Mouse (Mus musculus) limb, embryonic 12.5 days (tissue): ENCODE data around the gene Ppp1r10. TPM values are rescaled to one million over a fixed set of nuclear protein-coding genes. Genes with fewer than 3 reads are reported as not detected.

Source experiments
- ATAC-seq: fragments of 200-750 bp; cut with Nextera tagmentation; 2 replicates; pipeline ENCODE4 v1.8.0; 2017; ENCODE audit warnings: low read depth, moderate TSS enrichment; ENCODE audit not compliant: insufficient number of reproducible peaks, insufficient read depth, low FRiP score, low TSS enrichment
- H3K27ac ChIP-seq: fragments of 300-500 bp; sonication (generic); 2 replicates; pipeline ENCODE4 v1.5.1; 2016; ENCODE audit warnings: mild to moderate bottlenecking, moderate library complexity
- H3K27me3 ChIP-seq: fragments of 300-500 bp; sonication (generic); 2 replicates; pipeline ENCODE4 v1.6.1; 2016; ENCODE audit warnings: mild to moderate bottlenecking, moderate library complexity
- H3K36me3 ChIP-seq: fragments of 300-500 bp; sonication (generic); 2 replicates; pipeline ENCODE4 v1.6.1; 2016; ENCODE audit warnings: mild to moderate bottlenecking, moderate library complexity
- H3K4me1 ChIP-seq: fragments of 300-500 bp; sonication (generic); replicated peaks from 2 replicates; pipeline ENCODE4 v1.6.1; 2016
- H3K4me2 ChIP-seq: fragments of 300-500 bp; sonication (generic); 2 replicates; pipeline ENCODE4 v1.6.1; 2016; ENCODE audit warnings: mild to moderate bottlenecking, moderate library complexity
- H3K4me3 ChIP-seq: fragments of 300-500 bp; sonication (generic); replicated peaks from 2 replicates; pipeline ENCODE4 v1.5.1; 2016; ENCODE audit warnings: mild to moderate bottlenecking
- H3K9ac ChIP-seq: fragments of 300-500 bp; sonication (generic); replicated peaks from 2 replicates; pipeline ENCODE4 v1.6.1; 2016; ENCODE audit warnings: mild to moderate bottlenecking, moderate library complexity
- H3K9me3 ChIP-seq: fragments of 300-500 bp; sonication (generic); 2 replicates; pipeline ENCODE4 v1.6.1; 2016; ENCODE audit warnings: mild to moderate bottlenecking, moderate library complexity
- WGBS: fragments of 180-500 bp; shearing (Covaris S2); methylation state at CpG from one replicate; pipeline ENCODE4 v1.1.7; 2016; 5-methylcytosine and 5-hydroxymethylcytosine counted together
- polyA plus RNA-seq: library from polyadenylated mRNA; unstranded; fragments of >200 nt; fragmentation: Nextera tagmentation; extraction: Ambion mirVana; gene quantifications from 2 replicates; pipeline ENCODE4 v1.2.1, GENCODE M21; 2016

Gene Ppp1r10
- polyA plus RNA-seq, 1 experiment from 2014 or later = 50.7 TPM

GRCm38 (mm10) chr17:35874721-35875120, 41.5 kb upstream of the Ppp1r10 start:
- Histone ChIP-seq H3K4me2 (no peak overlapping the region), H3K36me3 (peaks cover 60% of the 10 kb centered on the region), H3K27me3 (no peaks in the 10 kb centered on the region), H3K9me3 (0 out of 2 replicates have a peak, but pooled peaks cover 3% of the 10 kb centered on the region), H3K9ac (no peak overlapping the region), H3K4me1 (peaks cover 16% of the 10 kb centered on the region), H3K27ac (no peak overlapping the region), H3K4me3 (no peak overlapping the region)
- no peak for ATAC-seq
- WGBS = 88% methylated on average over 6 of the region's 6 CpGs

GRCm38 (mm10) chr17:35879245-35880057, 36.8 kb upstream of the Ppp1r10 start, which contains the start of gene Dhx16:
TSS of gene Dhx16 (plus strand) at chr17:35879819.
- peak; percentile 91 for ATAC-seq
- WGBS = 5% methylated on average over 66 of the region's 66 CpGs
- Histone ChIP-seq H3K36me3 (peaks cover 59% of the 10 kb centered on the region), H3K9me3 (no peaks in the 10 kb centered on the region), H3K4me3 (peak within 1 kb of the TSS; percentile 97), H3K27ac (peak within 1 kb of the TSS; percentile 69; the same call in 1 of the 2 replicates), H3K9ac (peak within 1 kb of the TSS; percentile 85), H3K4me1 (peaks cover 11% of the 10 kb centered on the region), H3K27me3 (no peaks in the 10 kb centered on the region), H3K4me2 (peak within 1 kb of the TSS; percentile 84)

- H3K36me3 ChIP-seq = peaks cover 69% of the 10 kb centered on the region
- WGBS = 95% methylated on average over 17 of the region's 17 CpGs
- H3K9me3 ChIP-seq = no peaks in the 10 kb centered on the region
- peaks cover 11% of the 10 kb centered on the region for H3K4me1 ChIP-seq
- no peak overlapping the region for H3K4me2 ChIP-seq
- no peak overlapping the region for H3K4me3 ChIP-seq
- no peak overlapping the region for H3K9ac ChIP-seq
- no peak overlapping the region for H3K27ac ChIP-seq
- ATAC-seq = no peak
- H3K27me3 ChIP-seq = no peaks in the 10 kb centered on the region
Measured at GRCm38 (mm10) chr17:35882924-35883323, 33.3 kb upstream of the Ppp1r10 start.

- Histone ChIP-seq H3K4me3 (no peak overlapping the region), H3K36me3 (peaks cover 77% of the 10 kb centered on the region), H3K27ac (no peak overlapping the region), H3K4me1 (peaks cover 11% of the 10 kb centered on the region), H3K9ac (no peak overlapping the region), H3K4me2 (no peak overlapping the region), H3K9me3 (no peaks in the 10 kb centered on the region), H3K27me3 (no peaks in the 10 kb centered on the region)
- 94% methylated on average over 14 of the region's 14 CpGs for WGBS
- ATAC-seq = no peak
Measured at GRCm38 (mm10) chr17:35883777-35884176, 32.5 kb upstream of the Ppp1r10 start.

GRCm38 (mm10) chr17:35887725-35888124, 28.5 kb upstream of the Ppp1r10 start:
- Histone ChIP-seq H3K4me2 (no peak overlapping the region), H3K27me3 (no peaks in the 10 kb centered on the region), H3K4me1 (no peaks in the 10 kb centered on the region), H3K27ac (no peak overlapping the region), H3K36me3 (peaks cover 96% of the 10 kb centered on the region), H3K4me3 (no peak overlapping the region), H3K9me3 (no peaks in the 10 kb centered on the region), H3K9ac (no peak overlapping the region)
- 65% methylated on average over 13 of the region's 17 CpGs for WGBS
- no peak for ATAC-seq

GRCm38 (mm10) chr17:35896781-35897643, 19.2 kb upstream of the Ppp1r10 start, which contains the start of gene 2310061I04Rik:
TSS of gene 2310061I04Rik (minus strand) at chr17:35897431.
- H3K36me3 ChIP-seq = peaks cover 66% of the 10 kb centered on the region
- peak; percentile 89 for ATAC-seq

GRCm38 (mm10) chr17:35897644-35898573, 18.3 kb upstream of the Ppp1r10 start:
- Histone ChIP-seq H3K9ac (peak overlapping the region; percentile 37; the same call in 1 of the 2 replicates), H3K4me1 (peaks cover 20% of the 10 kb centered on the region), H3K4me2 (peak overlapping the region; percentile 99), H3K36me3 (peaks cover 67% of the 10 kb centered on the region), H3K9me3 (no peaks in the 10 kb centered on the region), H3K27me3 (no peaks in the 10 kb centered on the region), H3K4me3 (peak overlapping the region; percentile 80), H3K27ac (peak overlapping the region; percentile 41; the same call in 1 of the 2 replicates)
- 40% methylated on average over 23 of the region's 23 CpGs for WGBS
- ATAC-seq = peak; percentile 39; the same call in 1 of the 2 replicates

More at GRCm38 (mm10) chr17:35896781-35897643, 19.2 kb upstream of the Ppp1r10 start, which contains the start of gene 2310061I04Rik:
- H3K4me1 ChIP-seq = peaks cover 20% of the 10 kb centered on the region
- under 1% methylated on average over 86 of the region's 86 CpGs for WGBS
- H3K4me3 ChIP-seq = peak within 1 kb of the TSS; percentile 80
- H3K27me3 ChIP-seq = no peaks in the 10 kb centered on the region
- peak within 1 kb of the TSS; percentile 93 for H3K27ac ChIP-seq
- H3K9me3 ChIP-seq = no peaks in the 10 kb centered on the region
- peak within 1 kb of the TSS; percentile 84 for H3K9ac ChIP-seq
- H3K4me2 ChIP-seq = peak within 1 kb of the TSS; percentile 99

GRCm38 (mm10) chr17:35900636-35901035, 15.6 kb upstream of the Ppp1r10 start:
- Histone ChIP-seq H3K4me1 (peaks cover 20% of the 10 kb centered on the region), H3K9ac (no peak overlapping the region), H3K27me3 (no peaks in the 10 kb centered on the region), H3K9me3 (no peaks in the 10 kb centered on the region), H3K27ac (no peak overlapping the region), H3K4me3 (no peak overlapping the region), H3K36me3 (peaks cover 73% of the 10 kb centered on the region), H3K4me2 (no peak overlapping the region)
- WGBS = 96% methylated on average over 3 of the region's 3 CpGs
- ATAC-seq = no peak

- H3K4me1 ChIP-seq = peaks cover 6% of the 10 kb centered on the region
- 93% methylated on average over 9 of the region's 9 CpGs for WGBS
- no peak overlapping the region for H3K4me3 ChIP-seq
- H3K36me3 ChIP-seq = peaks cover 95% of the 10 kb centered on the region
- H3K9ac ChIP-seq = no peak overlapping the region
- no peak overlapping the region for H3K4me2 ChIP-seq
- H3K9me3 ChIP-seq = no peaks in the 10 kb centered on the region
- no peak for ATAC-seq
- H3K27ac ChIP-seq = no peak overlapping the region
- H3K27me3 ChIP-seq = no peaks in the 10 kb centered on the region
Measured at GRCm38 (mm10) chr17:35903343-35903991, 12.8 kb upstream of the Ppp1r10 start.

- ATAC-seq = no peak
- Histone ChIP-seq H3K36me3 (peaks cover 95% of the 10 kb centered on the region), H3K4me1 (peaks cover 11% of the 10 kb centered on the region), H3K4me2 (no peak overlapping the region), H3K27me3 (no peaks in the 10 kb centered on the region), H3K27ac (no peak overlapping the region), H3K4me3 (no peak overlapping the region), H3K9ac (no peak overlapping the region), H3K9me3 (no peaks in the 10 kb centered on the region)
- WGBS = 87% methylated on average over 4 of the region's 4 CpGs
Measured at GRCm38 (mm10) chr17:35903992-35904355, 12.3 kb upstream of the Ppp1r10 start.
